Mouse (Mus musculus): ENCODE data around the gene Gng12. TPM values are rescaled to one million over a fixed set of nuclear protein-coding genes. Genes with fewer than 3 reads are reported as not detected.
A peak's percentile ranks its signal among the peaks of the same experiment; 100 is the strongest.

The Gng12 gene
- polyA plus RNA-seq, 1 experiment from 2014 or later, result 265 TPM

DNA sequence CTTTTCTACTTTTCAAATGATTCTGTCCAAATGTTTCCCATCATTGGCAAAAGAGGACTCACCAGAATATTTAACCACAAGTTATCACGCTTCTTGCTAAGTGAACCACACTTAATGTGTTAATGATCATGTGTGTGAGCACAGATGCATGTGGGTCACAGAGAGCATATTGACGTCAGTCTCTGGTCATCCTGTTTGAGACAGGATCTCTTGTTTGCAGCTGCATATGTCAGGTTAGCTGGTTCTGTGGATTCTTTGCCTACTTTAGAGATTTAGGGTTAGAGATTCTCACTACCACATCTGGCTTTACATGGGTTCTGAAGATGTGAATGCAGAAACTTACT is 153.5 kb downstream of the Gng12 start:
- H3K4me2 ChIP-seq (replicated peaks; ENCODE audit: low read depth), result no peak overlapping the region
- H3K4me1 ChIP-seq (replicated peaks; ENCODE audit: control insufficient read depth, insufficient read depth, low read length), result no peaks in the 10 kb centered on the region
- H3K4me3 ChIP-seq (ENCODE audit: low read depth, low read length), result no peak overlapping the region
- no peak overlapping the region for H3K9ac ChIP-seq (ENCODE audit: low read depth, low read length)
- no peaks in the 10 kb centered on the region for H3K36me3 ChIP-seq (ENCODE audit: control insufficient read depth, insufficient read depth)
- ATAC-seq, result no peak
- 65% methylated on average over 2 of the region's 2 CpGs for WGBS
- no peaks in the 10 kb centered on the region for H3K27me3 ChIP-seq (replicated peaks; ENCODE audit: control insufficient read depth, insufficient read depth, low read length)
- no peaks in the 10 kb centered on the region for H3K9me3 ChIP-seq (ENCODE audit: control insufficient read depth)
- no peak for TF ChIP-seq CTCF (IDR thresholded peaks at IDR 0.05; ENCODE audit: low read depth)
- no peak overlapping the region for H3K27ac ChIP-seq (ENCODE audit: low read depth, low read length)

DNA sequence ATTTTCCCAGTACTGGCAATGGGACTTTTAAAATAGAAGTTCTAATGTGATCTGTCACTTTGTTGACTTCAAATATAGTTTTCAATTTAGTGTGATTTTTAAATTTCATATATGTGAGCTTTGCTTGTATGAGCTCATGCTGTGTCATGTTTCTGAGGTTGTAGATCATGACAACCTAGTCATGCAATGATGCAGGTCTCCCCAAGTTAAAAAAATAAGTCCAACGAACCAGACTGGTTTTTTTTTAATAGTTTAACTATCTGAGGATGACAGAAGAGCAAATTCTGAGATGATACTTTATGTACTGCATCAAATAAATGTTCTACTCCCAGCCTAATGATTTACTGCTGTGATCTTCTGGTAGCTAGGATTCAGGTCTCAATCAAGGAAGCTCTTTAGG is 153.9 kb downstream of the Gng12 start:
- no peaks in the 10 kb centered on the region for H3K36me3 ChIP-seq (ENCODE audit: control insufficient read depth, insufficient read depth)
- H3K27ac ChIP-seq (ENCODE audit: low read depth, low read length), result no peak overlapping the region
- no peaks in the 10 kb centered on the region for H3K4me1 ChIP-seq (replicated peaks; ENCODE audit: control insufficient read depth, insufficient read depth, low read length)
- no peaks in the 10 kb centered on the region for H3K27me3 ChIP-seq (replicated peaks; ENCODE audit: control insufficient read depth, insufficient read depth, low read length)
- TF ChIP-seq CTCF (IDR thresholded peaks at IDR 0.05; ENCODE audit: low read depth), result no peak
- no peak for ATAC-seq
- 55% methylated on average over 1 of the region's 1 CpGs for WGBS
- H3K9me3 ChIP-seq (ENCODE audit: control insufficient read depth), result no peaks in the 10 kb centered on the region
- H3K4me3 ChIP-seq (ENCODE audit: low read depth, low read length), result no peak overlapping the region
- no peak overlapping the region for H3K4me2 ChIP-seq (replicated peaks; ENCODE audit: low read depth)
- H3K9ac ChIP-seq (ENCODE audit: low read depth, low read length), result no peak overlapping the region

DNA sequence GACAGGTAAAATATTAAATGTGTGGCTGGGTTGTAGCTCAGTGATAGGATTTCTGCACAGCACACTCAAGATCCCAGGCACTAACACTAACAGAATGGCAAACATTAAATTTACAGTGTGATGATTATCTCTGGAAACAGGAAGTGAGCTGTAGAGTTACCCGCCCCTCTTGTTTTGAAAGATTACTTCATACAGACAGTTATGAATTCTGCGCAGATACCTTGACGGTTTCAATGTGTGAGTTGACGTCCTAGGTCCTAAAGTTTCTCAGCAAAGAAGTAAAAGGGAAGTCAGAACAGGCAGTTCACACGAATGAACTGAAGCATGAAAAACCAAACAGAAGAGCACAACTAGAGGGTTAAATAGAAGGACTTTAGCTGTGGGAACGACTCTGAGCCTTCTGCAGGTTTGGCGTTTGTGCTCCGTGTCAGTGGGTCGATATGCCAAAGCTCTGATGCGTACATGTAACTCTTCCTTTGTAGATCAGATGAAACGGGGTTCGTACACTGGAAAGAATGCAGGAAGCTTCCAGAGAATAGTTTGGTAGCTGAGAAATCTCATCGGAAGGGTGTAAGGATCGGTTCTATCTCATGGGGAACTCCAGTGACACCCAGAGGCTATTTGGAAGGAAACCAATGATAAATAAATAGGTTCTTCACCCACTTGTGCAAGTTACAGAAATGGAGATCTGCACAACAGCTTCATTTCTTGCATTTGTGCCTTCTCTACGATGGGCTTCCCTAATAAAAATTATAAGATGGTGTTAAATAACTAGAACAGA is 160.1 kb downstream of the Gng12 start:
- 54% methylated on average over 15 of the region's 15 CpGs for WGBS
- no peak overlapping the region for H3K4me2 ChIP-seq (replicated peaks; ENCODE audit: low read depth)
- no peak for ATAC-seq
- TF ChIP-seq CTCF (IDR thresholded peaks at IDR 0.05; ENCODE audit: low read depth), result peak; percentile 24; the same call in 1 of the 2 replicates
- H3K36me3 ChIP-seq (ENCODE audit: control insufficient read depth, insufficient read depth), result no peaks in the 10 kb centered on the region
- peak overlapping the region; percentile 87 for H3K27ac ChIP-seq (ENCODE audit: low read depth, low read length)
- no peak overlapping the region for H3K4me3 ChIP-seq (ENCODE audit: low read depth, low read length)
- H3K27me3 ChIP-seq (replicated peaks; ENCODE audit: control insufficient read depth, insufficient read depth, low read length), result no peaks in the 10 kb centered on the region
- H3K4me1 ChIP-seq (replicated peaks; ENCODE audit: control insufficient read depth, insufficient read depth, low read length), result peaks cover 23% of the 10 kb centered on the region
- no peak overlapping the region for H3K9ac ChIP-seq (ENCODE audit: low read depth, low read length)
- H3K9me3 ChIP-seq (ENCODE audit: control insufficient read depth), result no peaks in the 10 kb centered on the region

DNA sequence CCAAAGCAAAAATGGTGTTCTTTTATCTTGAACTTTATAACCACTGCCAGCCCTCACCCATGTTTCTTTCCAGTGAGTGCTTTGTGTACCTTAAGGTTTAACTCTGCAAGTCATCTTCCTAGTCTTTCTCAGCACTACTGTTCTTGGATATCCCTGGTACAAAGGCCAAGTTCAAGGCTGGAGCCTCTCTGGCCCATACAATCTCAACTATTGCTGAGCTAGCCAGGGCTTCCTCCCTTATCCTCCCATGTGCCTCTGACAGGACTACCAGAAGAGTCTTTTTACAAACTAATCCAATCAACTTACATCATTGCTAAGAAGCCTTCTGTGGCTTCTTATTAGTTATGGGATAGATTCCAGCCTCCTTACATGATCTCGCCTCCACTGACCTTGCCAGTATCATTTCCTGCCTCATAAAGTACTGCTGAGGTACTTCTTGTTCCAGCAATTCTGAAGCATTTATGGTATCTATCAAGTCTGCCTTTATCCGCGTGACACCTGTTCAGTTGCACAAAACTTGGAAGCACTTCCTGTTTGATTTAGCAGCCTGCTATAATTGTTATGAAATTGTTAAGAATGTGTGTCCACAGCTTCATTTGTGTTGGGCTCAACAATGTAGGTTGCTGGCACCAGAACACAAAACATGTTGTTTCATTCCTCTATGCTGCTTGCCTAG is 160.8 kb downstream of the Gng12 start:
- Histone ChIP-seq H3K9ac (ENCODE audit: low read depth, low read length) (no peak overlapping the region), H3K27ac (ENCODE audit: low read depth, low read length) (peak overlapping the region; percentile 87), H3K36me3 (ENCODE audit: control insufficient read depth, insufficient read depth) (no peaks in the 10 kb centered on the region), H3K4me3 (ENCODE audit: low read depth, low read length) (no peak overlapping the region), H3K9me3 (ENCODE audit: control insufficient read depth) (no peaks in the 10 kb centered on the region), H3K4me2 (replicated peaks; ENCODE audit: low read depth) (no peak overlapping the region), H3K4me1 (replicated peaks; ENCODE audit: control insufficient read depth, insufficient read depth, low read length) (peaks cover 23% of the 10 kb centered on the region), H3K27me3 (replicated peaks; ENCODE audit: control insufficient read depth, insufficient read depth, low read length) (no peaks in the 10 kb centered on the region)
- peak; percentile 93 for ATAC-seq
- WGBS, result 19% methylated on average over 3 of the region's 3 CpGs
- no peak for TF ChIP-seq CTCF (IDR thresholded peaks at IDR 0.05; ENCODE audit: low read depth)

DNA sequence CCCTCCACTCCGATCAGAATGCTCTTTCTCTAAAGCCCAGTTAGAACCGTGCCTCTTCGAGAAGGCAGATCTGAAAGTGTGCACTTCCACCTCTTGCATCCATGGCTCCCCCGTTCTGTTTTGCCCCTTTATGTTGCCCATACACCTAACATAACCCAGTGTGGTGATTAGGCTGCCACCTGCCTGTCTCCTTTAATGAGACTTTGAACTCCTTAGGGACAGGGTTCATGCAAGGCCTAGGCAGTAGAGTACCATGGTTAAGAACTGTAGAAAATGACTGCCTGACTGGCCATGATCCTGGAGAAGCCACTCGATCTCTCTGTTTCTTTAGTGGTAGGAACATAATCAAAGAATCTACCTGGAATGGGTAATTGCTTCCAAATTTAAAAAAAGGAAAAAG is 161.4 kb downstream of the Gng12 start:
- no peak overlapping the region for H3K9ac ChIP-seq (ENCODE audit: low read depth, low read length)
- WGBS, result 63% methylated on average over 5 of the region's 5 CpGs
- H3K4me1 ChIP-seq (replicated peaks; ENCODE audit: control insufficient read depth, insufficient read depth, low read length), result peaks cover 23% of the 10 kb centered on the region
- no peaks in the 10 kb centered on the region for H3K9me3 ChIP-seq (ENCODE audit: control insufficient read depth)
- H3K27me3 ChIP-seq (replicated peaks; ENCODE audit: control insufficient read depth, insufficient read depth, low read length), result no peaks in the 10 kb centered on the region
- H3K27ac ChIP-seq (ENCODE audit: low read depth, low read length), result peak overlapping the region; percentile 87
- H3K4me2 ChIP-seq (replicated peaks; ENCODE audit: low read depth), result no peak overlapping the region
- peak; percentile 18; the same call in 1 of the 2 replicates for TF ChIP-seq CTCF (IDR thresholded peaks at IDR 0.05; ENCODE audit: low read depth)
- no peaks in the 10 kb centered on the region for H3K36me3 ChIP-seq (ENCODE audit: control insufficient read depth, insufficient read depth)
- peak; percentile 80 for ATAC-seq
- H3K4me3 ChIP-seq (ENCODE audit: low read depth, low read length), result no peak overlapping the region

DNA sequence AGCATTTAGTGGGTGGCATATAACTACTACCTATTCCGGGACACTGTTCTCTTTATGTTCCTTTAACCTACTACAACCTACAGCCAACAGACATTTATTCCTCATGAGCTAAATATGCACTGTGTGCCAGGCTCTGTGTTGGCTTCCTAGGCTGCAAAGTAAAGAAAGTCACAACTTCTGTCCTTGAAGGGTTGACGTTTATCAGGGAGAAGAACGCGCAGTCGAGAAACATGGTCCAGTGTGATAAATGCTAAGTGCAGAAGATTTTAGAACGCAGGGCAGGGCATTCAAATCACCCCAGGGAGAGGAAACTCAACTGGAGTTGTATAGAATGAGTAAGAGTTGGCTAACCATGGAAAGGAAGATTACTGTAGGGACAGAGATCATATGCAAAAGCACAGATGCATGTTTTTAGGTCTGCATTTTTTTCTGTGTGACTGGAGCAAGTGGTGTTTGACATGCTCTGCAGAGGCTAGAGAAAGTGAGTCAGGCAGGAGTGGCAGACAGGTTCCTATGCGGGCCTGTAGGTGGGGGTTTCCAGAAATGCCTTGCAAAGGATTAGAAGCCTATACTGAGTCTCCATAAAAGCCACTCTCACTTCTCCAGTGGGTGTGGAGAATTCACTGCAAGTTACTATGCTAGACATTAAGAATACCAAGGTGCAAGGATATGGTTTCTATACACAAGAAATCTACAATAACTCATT is 161.9 kb downstream of the Gng12 start:
- H3K9me3 ChIP-seq (ENCODE audit: control insufficient read depth), result no peaks in the 10 kb centered on the region
- no peaks in the 10 kb centered on the region for H3K27me3 ChIP-seq (replicated peaks; ENCODE audit: control insufficient read depth, insufficient read depth, low read length)
- H3K4me1 ChIP-seq (replicated peaks; ENCODE audit: control insufficient read depth, insufficient read depth, low read length), result peaks cover 23% of the 10 kb centered on the region
- H3K36me3 ChIP-seq (ENCODE audit: control insufficient read depth, insufficient read depth), result no peaks in the 10 kb centered on the region
- TF ChIP-seq CTCF (IDR thresholded peaks at IDR 0.05; ENCODE audit: low read depth), result no peak
- H3K4me3 ChIP-seq (ENCODE audit: low read depth, low read length), result no peak overlapping the region
- no peak for ATAC-seq
- no peak overlapping the region for H3K4me2 ChIP-seq (replicated peaks; ENCODE audit: low read depth)
- WGBS, result 73% methylated on average over 7 of the region's 7 CpGs
- peak overlapping the region; percentile 87 for H3K27ac ChIP-seq (ENCODE audit: low read depth, low read length)
- no peak overlapping the region for H3K9ac ChIP-seq (ENCODE audit: low read depth, low read length)

Data from intestine, postnatal 0 days (tissue).